Mouse (Mus musculus) kidney, postnatal 25 days (tissue): ENCODE measurements around the gene AC134908.4.
"Not testable (repeated sequence)": the region's sequence is repeated elsewhere in the genome, so short reads cannot be mapped to it uniquely, and the experiment has no call there.

ENCODE experiments used
- DNase-seq, 2 experiments: peaks; one replicate each; pipeline ENCODE4 v3.0.0; 2021; ENCODE audit warnings: mixed read lengths in 2 of 2

The AC134908.4 gene

GRCm38 (mm10) chr17:25807452-25807851 is 12.0 kb upstream of the AC134908.4 start:
- DNase-seq: not testable (repeated sequence)

- no peak for DNase-seq
Measured at GRCm38 (mm10) chr17:25806507-25806906, 11.0 kb upstream of the AC134908.4 start.

GRCm38 (mm10) chr17:25802825-25803517 is 7.5 kb upstream of the AC134908.4 start:
- no peak for DNase-seq

- DNase-seq: peak; percentile 77 to 78
Measured at GRCm38 (mm10) chr17:25801029-25801428, 5.6 kb upstream of the AC134908.4 start.

GRCm38 (mm10) chr17:25796951-25797369 is 1.5 kb upstream of the AC134908.4 start, which contains the start of gene Metrn:
Gene Metrn, minus strand, starts transcription at chr17:25797136.
- DNase-seq: peak; percentile 94 to 96

GRCm38 (mm10) chr17:25796211-25796771 is 832 bp upstream of the AC134908.4 start:
- DNase-seq: peak; percentile 35 to 76

- DNase-seq: no peak
Measured at GRCm38 (mm10) chr17:25794998-25795397, 461 bp downstream of the AC134908.4 start.

GRCm38 (mm10) chr17:25794197-25794596 is 1.3 kb downstream of the AC134908.4 start:
- no peak for DNase-seq

GRCm38 (mm10) chr17:25792615-25793014 is 2.8 kb downstream of the AC134908.4 start, which contains the start of gene Fam173a:
Gene Fam173a, minus strand, starts transcription at chr17:25792901.
- DNase-seq: peak; percentile 89 to 92

- DNase-seq: peak; percentile 83 to 89
Measured at GRCm38 (mm10) chr17:25791843-25792527, 3.5 kb downstream of the AC134908.4 start.

GRCm38 (mm10) chr17:25791320-25791842 is 4.1 kb downstream of the AC134908.4 start:
- DNase-seq: no peak

- DNase-seq: no peak
Measured at GRCm38 (mm10) chr17:25786781-25787504, 8.5 kb downstream of the AC134908.4 start.

- DNase-seq: no peak
Measured at GRCm38 (mm10) chr17:25786280-25786679, 9.2 kb downstream of the AC134908.4 start, which contains the start of gene Ccdc78. Gene Ccdc78, plus strand, starts transcription at chr17:25786580.

- peak; percentile 97 to 98 for DNase-seq
Measured at GRCm38 (mm10) chr17:25785281-25785745, 10.1 kb downstream of the AC134908.4 start, which contains the start of gene Haghl. Gene Haghl, minus strand, starts transcription at chr17:25785673.

GRCm38 (mm10) chr17:25783861-25784574 is 11.4 kb downstream of the AC134908.4 start:
- no peak for DNase-seq

GRCm38 (mm10) chr17:25783086-25783485 is 12.4 kb downstream of the AC134908.4 start:
- peak; percentile 46 to 69 for DNase-seq

- DNase-seq: peak in 1 of 2 experiments; percentile 33
Measured at GRCm38 (mm10) chr17:25781339-25781738, 14.1 kb downstream of the AC134908.4 start.

GRCm38 (mm10) chr17:25777948-25778347 is 17.5 kb downstream of the AC134908.4 start:
- no peak for DNase-seq

- peak; percentile 52 to 67 for DNase-seq
Measured at GRCm38 (mm10) chr17:25775318-25776062, 20.0 kb downstream of the AC134908.4 start.

GRCm38 (mm10) chr17:25773549-25774120 is 21.8 kb downstream of the AC134908.4 start, which contains the start of gene Narfl:
Gene Narfl, plus strand, starts transcription at chr17:25773776.
- DNase-seq: peak; percentile 97 to 98
